Mouse (Mus musculus) limb, embryonic 11.5 days (tissue): ENCODE results near the gene Iqgap2. TPM values are rescaled to one million over a fixed set of nuclear protein-coding genes. Genes with fewer than 3 reads are reported as not detected.

Experiments used
- ATAC-seq: fragments of 200-750 bp; cut with Nextera tagmentation; 2 replicates; pipeline ENCODE4 v1.8.0; 2017; ENCODE audit warnings: low read depth; ENCODE audit not compliant: insufficient number of reproducible peaks, low FRiP score, low TSS enrichment
- DNase-seq: peaks from one replicate; pipeline ENCODE4 v3.0.0-alpha.2; 2015; ENCODE audit warnings: low spot score
- H3K27ac ChIP-seq: fragments of 300-500 bp; sonication (generic); replicated peaks from 2 replicates; pipeline ENCODE4 v1.5.1; 2014; ENCODE audit warnings: low read depth, mild to moderate bottlenecking, low read length
- H3K27me3 ChIP-seq: fragments of 300-500 bp; sonication (generic); 2 replicates; pipeline ENCODE4 v1.6.1; 2014; ENCODE audit warnings: mild to moderate bottlenecking, low read length, mixed read lengths; ENCODE audit not compliant: control insufficient read depth, insufficient read depth
- H3K36me3 ChIP-seq: fragments of 300-500 bp; sonication (generic); 2 replicates; pipeline ENCODE4 v1.6.1; 2014; ENCODE audit warnings: mild to moderate bottlenecking, low read length, moderate library complexity, mixed read lengths; ENCODE audit not compliant: control insufficient read depth, insufficient read depth
- H3K4me1 ChIP-seq: fragments of 300-500 bp; sonication (generic); 2 replicates; pipeline ENCODE4 v1.6.1; 2014; ENCODE audit warnings: low read length, mixed read lengths; ENCODE audit not compliant: control insufficient read depth, insufficient read depth
- H3K4me2 ChIP-seq: fragments of 300-500 bp; sonication (generic); 2 replicates; pipeline ENCODE4 v1.6.1; 2014; ENCODE audit warnings: low read depth, mild to moderate bottlenecking, moderate library complexity; ENCODE audit not compliant: severe bottlenecking
- H3K4me3 ChIP-seq: fragments of 300-500 bp; sonication (generic); 2 replicates; pipeline ENCODE4 v1.5.1; 2014; ENCODE audit warnings: low read depth, low read length
- H3K9ac ChIP-seq: fragments of 300-500 bp; sonication (generic); 2 replicates; pipeline ENCODE4 v1.6.1; 2014; ENCODE audit warnings: mild to moderate bottlenecking, low read length
- H3K9me3 ChIP-seq: fragments of 300-500 bp; sonication (generic); 2 replicates; pipeline ENCODE4 v1.6.1; 2016; ENCODE audit warnings: low read length; ENCODE audit not compliant: control insufficient read depth
- WGBS: fragments of 180-500 bp; shearing (Covaris S2); extraction: QIAGEN DNeasy Blood & Tissue Kit; methylation state at CpG from one replicate; pipeline ENCODE4 v1.1.7; 2014; 5-methylcytosine and 5-hydroxymethylcytosine counted together
- polyA plus RNA-seq: library from polyadenylated mRNA; unstranded; fragments of >200 nt; fragmentation: Nextera tagmentation; extraction: Ambion mirVana; gene quantifications from 2 replicates; pipeline ENCODE4 v1.2.1, GENCODE M21; 2014

The Iqgap2 gene
- polyA plus RNA-seq, 1 experiment from 2014 or later: 15.3 TPM

DNA sequence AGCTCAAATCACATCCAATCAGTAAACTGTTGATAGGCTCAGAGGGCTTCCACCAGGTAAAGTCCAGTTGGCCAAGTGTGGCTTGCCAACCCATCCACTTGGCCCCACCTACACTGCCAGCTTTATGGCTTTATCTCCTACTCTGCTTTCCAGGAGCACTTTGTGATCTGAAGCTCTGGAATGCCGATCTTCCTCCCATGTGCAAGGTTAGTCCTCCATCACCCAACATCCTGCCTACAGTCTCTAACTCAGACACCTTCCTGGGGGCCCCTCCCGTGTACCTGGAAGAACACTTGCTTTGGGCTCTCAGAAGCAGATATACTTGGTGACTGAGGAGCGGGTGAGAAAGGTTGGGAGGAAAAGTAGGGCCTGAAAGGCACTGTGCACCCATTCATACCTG lies 300.1 kb downstream of the Iqgap2 start:
- Histone ChIP-seq H3K9ac (no peak overlapping the region), H3K4me2 (no peak overlapping the region), H3K9me3 (no peaks in the 10 kb centered on the region), H3K27me3 (no peaks in the 10 kb centered on the region), H3K27ac (no peak overlapping the region), H3K4me1 (no peaks in the 10 kb centered on the region), H3K4me3 (no peak overlapping the region), H3K36me3 (no peaks in the 10 kb centered on the region)
- no peak for DNase-seq
- ATAC-seq: no peak
- 83% methylated on average over 3 of the region's 3 CpGs for WGBS

DNA sequence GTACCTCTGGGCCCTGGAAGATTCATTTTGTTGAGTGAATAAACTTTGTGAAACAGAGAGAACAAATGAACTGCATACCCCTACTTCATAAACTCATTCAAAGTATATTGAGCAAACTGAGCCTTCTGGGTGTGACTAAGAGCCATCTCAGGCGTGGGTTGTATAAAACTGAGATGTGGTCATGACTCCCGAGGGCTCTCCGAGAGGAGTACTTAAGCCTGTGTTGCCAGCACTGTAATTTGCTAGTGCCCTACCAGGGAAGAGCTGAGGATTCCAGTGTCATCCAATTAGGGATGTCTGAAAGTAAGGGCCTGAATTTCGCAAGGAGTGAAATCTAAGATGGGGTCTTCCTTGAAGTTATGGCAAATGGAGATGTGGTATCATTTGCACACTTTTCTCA lies 304.1 kb downstream of the Iqgap2 start:
- Histone ChIP-seq H3K9me3 (no peaks in the 10 kb centered on the region), H3K4me3 (no peak overlapping the region), H3K27ac (no peak overlapping the region), H3K4me1 (no peaks in the 10 kb centered on the region), H3K9ac (no peak overlapping the region), H3K4me2 (no peak overlapping the region), H3K27me3 (no peaks in the 10 kb centered on the region), H3K36me3 (no peaks in the 10 kb centered on the region)
- DNase-seq: no peak
- no peak for ATAC-seq
- 94% methylated on average over 4 of the region's 4 CpGs for WGBS

GRCm38 (mm10) chr13:95584898-95585297 lies 306.8 kb downstream of the Iqgap2 start:
- WGBS: 86% methylated on average over 5 of the region's 5 CpGs
- no peak for DNase-seq
- no peak overlapping the region for H3K27ac ChIP-seq
- H3K4me1 ChIP-seq: no peaks in the 10 kb centered on the region
- H3K4me3 ChIP-seq: no peak overlapping the region
- no peak for ATAC-seq
- no peak overlapping the region for H3K9ac ChIP-seq
- no peak overlapping the region for H3K4me2 ChIP-seq
- no peaks in the 10 kb centered on the region for H3K27me3 ChIP-seq
- H3K36me3 ChIP-seq: no peaks in the 10 kb centered on the region
- H3K9me3 ChIP-seq: no peaks in the 10 kb centered on the region

DNA sequence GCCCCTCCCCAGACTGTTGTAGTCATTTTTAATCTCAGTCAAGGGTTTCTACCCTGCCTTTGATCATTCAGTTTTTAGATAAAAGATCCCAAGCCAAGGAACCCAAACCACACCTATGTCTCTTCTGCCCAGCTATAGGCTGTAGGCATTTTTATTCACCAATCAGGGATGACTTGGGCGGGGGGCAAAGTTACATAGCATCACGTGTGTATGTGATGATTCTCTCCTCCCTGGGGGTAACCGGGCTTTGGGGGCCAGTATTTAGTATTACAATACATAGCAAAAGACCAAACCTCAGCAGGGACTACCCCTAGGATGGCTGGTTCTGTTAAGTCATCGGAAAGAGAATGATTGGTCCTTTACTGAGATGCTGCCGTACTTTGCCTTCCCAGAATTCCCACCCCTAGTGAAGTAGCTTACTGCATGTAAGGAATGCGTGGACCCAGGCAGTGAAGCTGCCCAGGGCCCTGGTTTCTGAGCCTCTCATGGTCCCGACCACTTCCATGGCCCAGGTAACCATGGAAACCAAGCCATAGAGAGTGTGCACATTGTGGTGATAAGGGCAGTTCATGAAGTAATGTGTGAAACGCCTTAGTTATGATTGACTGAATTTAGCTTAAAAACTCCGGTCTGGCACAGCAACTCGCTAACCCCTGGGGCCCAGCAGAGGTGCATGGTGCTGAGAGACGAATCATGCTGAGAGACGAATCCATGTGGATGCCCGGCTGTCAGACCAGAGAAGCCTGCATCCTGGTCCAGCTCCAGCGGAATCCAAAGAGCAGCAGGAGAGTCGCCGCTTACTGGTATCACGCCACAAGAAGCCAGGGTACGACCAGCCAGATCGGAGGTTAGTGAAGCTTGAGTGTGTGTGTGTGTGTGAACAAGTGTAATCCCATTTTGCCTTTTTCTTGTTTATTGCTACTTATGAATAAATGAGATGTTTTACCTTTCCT lies 308.2 kb downstream of the Iqgap2 start:
- no peak overlapping the region for H3K4me3 ChIP-seq
- 75% methylated on average over 19 of the region's 19 CpGs for WGBS
- no peak overlapping the region for H3K4me2 ChIP-seq
- H3K36me3 ChIP-seq: no peaks in the 10 kb centered on the region
- H3K4me1 ChIP-seq: no peaks in the 10 kb centered on the region
- ATAC-seq: no peak
- H3K27me3 ChIP-seq: no peaks in the 10 kb centered on the region
- no peak overlapping the region for H3K9ac ChIP-seq
- DNase-seq: no peak
- no peak overlapping the region for H3K27ac ChIP-seq
- no peaks in the 10 kb centered on the region for H3K9me3 ChIP-seq

- no peak for DNase-seq
- Histone ChIP-seq H3K9ac (no peak overlapping the region), H3K27me3 (no peaks in the 10 kb centered on the region), H3K36me3 (no peaks in the 10 kb centered on the region), H3K9me3 (no peaks in the 10 kb centered on the region), H3K4me2 (no peak overlapping the region), H3K4me1 (no peaks in the 10 kb centered on the region), H3K4me3 (no peak overlapping the region), H3K27ac (no peak overlapping the region)
- 33% methylated on average over 1 of the region's 1 CpGs for WGBS
- ATAC-seq: no peak
Measured at GRCm38 (mm10) chr13:95581850-95582249, 309.9 kb downstream of the Iqgap2 start.

DNA sequence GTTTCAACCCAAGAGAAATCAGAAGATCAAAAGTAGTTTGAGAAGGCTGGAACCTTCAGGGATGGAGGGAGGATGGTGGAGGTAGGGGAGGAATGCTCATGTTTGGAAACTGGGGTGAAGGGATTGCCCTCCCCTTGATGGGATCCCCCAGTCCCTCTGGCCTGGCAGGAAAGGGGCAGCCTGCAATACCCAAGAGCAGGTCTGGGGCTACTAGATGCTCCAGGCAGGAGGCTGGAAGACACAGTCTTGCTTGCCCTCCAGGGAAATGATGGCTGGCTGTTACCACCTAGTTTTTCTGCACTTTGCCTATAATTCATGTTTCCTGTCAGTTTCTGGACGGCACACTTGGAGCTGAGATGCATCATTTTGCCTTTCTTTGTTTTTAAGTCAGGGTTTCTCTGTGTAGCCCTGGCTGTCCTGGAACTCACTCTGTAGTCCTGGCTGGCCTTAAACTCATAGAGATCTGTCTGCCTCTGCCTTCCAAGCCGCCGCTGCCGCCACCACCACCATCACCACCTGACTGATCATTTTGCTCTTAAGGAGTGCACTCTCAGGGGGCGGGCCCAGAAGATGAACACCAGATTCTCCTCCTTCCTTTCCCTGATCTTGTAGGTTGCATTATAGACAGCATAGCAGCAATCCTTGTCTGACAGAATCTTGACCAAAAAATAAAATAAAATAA lies 313.6 kb downstream of the Iqgap2 start:
- no peaks in the 10 kb centered on the region for H3K27me3 ChIP-seq
- no peak overlapping the region for H3K4me2 ChIP-seq
- DNase-seq (no peak), ATAC-seq (no peak)
- H3K27ac ChIP-seq: no peak overlapping the region
- H3K9ac ChIP-seq: no peak overlapping the region
- H3K9me3 ChIP-seq: no peaks in the 10 kb centered on the region
- H3K4me3 ChIP-seq: no peak overlapping the region
- 87% methylated on average over 5 of the region's 5 CpGs for WGBS
- no peaks in the 10 kb centered on the region for H3K4me1 ChIP-seq
- no peaks in the 10 kb centered on the region for H3K36me3 ChIP-seq

Other genes starting within 250 kb of the Iqgap2 start
- gene F2rl2, start 195.1 kb downstream of the Iqgap2 start, polyA plus RNA-seq: 2.3 TPM in 2 replicates
- 38.0 and 38.8 TPM in 2 replicates for gene Gm20075, start 189.5 kb upstream of the Iqgap2 start, polyA plus RNA-seq
- gene Gm17190, start 190.1 kb upstream of the Iqgap2 start, polyA plus RNA-seq: not detected in 2 replicates
- 0.95 and 1.0 TPM in 2 replicates for gene Sv2c, start 240.7 kb upstream of the Iqgap2 start, polyA plus RNA-seq